Mouse (Mus musculus): ENCODE measurements at regions not wholly inside any gene's neighbourhood (a gene's known extent, or its start where the extent isn't known, plus 50 kb on each side); places are given as distances from the start of the nearest gene placed in this dataset.

DNA sequence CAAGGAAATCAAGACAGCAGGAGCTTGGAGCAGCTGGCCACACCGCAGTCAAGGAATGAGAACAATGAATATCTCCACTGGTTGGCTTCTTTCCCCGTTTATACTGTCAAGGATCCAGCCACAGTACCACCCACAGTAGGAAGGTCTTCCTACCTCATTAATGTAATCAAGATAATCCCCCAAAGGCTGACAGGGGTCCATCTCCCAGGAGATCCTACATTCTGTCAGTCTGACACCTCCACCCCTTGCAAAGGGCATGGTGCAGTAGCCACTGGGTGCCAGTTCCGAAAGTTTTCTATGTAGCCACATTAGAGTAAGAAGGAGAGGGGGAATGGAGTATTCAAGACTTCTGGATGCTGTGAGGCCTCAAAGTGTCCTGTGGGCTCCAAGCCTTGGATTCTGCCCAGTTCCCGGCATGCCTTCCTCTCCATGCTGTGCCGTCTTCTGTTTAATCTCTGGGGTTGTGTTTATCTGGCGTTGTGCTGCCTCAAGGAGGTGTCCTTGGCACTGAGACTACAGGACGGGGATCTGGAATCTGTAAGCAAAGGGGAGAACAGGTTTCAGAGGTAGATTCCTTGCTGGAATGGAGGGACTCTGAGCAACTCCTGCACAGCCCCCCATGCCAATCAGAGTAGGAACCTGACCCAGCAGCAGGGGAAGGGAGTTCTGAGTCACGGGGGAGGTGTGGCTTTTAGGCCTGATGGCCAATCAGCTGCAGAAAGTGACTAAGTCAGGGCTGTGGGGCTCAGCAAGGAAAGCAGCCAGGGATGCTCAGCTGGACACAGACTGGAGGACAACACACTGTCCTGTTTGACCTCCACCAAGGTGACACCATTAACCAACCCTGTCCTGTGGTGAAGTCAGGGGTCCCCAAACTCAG is 77.3 kb upstream of the Wscd1 start:
- no peak for DNase-seq

DNA sequence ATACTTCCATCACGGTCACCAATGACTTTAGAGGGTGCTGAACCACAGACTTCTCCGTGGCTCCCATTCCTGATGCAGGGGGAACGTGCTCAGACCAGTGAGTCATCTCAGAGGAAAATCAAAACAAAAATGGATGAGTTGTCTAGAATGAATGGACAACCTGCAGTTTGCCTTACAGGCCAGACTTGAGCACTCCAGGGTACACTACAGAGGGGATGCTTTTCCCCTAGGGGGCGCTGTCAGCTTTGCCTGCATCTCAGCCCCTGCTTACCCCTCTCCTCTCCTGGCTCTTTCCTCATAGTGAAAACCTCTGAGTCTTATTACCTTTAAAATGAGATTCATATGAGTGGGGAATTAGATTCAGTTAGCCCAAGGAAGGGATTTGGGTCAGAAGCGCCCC is 75.4 kb upstream of the Wscd1 start:
- peak; percentile 70 for DNase-seq

DNA sequence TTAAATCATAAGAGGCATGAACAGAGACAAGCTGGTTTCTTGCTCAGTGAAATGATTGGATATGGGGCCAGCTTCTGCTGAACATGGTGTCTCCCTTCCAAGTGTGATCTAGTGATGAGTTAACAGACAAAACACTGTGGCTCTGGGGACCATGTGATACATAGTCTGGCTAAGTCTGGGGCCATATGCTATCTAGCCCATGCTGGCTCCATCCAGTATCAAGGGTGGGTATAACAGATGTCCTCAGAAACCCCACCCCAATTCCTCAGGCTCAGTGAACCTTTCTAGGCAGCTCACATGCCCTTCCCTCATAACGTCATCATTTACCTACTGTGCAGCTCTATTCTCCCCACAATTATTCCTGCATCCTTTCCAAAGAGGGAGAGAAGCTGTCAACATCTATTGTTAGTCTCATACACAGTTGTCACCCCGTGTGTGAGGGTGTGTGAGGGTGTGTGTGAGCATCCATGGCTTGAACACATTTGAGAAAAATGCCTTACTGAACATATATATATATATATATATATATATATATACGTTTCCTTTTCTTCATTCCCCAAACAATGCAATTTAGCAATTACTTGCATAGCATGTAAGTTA is 73.9 kb upstream of the Wscd1 start:
- DNase-seq, result no peak

DNA sequence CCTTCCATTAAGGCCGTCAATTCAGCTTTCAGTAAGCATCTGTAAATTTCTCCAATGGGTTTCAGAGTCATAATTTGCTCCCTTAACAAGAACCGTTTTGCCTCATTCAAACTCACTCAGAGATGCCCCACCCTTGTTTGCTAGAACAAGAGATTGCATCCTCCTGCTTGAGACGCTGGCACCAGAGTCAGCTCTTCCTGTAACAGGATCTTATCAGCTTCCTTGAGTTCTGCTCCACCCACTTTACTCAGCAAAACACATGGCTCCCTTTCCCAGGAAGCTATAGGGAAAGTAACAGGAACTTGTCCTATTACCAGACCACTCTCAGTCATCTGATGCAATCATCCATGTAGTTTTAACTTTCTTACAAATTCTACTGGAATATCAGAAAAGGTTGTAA is 52.7 kb upstream of the Wscd1 start:
- DNase-seq, result no peak

DNA sequence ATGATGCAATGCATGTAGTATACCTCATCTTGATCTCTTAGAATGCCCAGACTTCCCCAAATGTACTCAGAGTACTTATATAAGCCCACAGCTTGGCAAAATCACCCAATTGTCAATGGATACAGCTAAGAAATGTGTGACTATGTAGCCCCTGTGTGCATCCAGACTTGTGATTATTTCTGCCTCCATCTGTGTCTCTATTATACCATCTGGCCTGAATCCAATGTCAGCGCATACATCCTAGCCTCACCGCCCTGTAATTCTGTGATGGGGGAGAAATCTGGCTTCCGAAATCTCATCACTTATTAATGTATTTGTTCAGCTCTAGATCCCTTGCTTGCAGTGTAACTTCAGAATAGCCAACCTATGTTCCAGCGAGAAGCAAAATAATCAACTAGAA is 50.9 kb upstream of the Wscd1 start:
- no peak for DNase-seq
